In the genomic region with DNA sequence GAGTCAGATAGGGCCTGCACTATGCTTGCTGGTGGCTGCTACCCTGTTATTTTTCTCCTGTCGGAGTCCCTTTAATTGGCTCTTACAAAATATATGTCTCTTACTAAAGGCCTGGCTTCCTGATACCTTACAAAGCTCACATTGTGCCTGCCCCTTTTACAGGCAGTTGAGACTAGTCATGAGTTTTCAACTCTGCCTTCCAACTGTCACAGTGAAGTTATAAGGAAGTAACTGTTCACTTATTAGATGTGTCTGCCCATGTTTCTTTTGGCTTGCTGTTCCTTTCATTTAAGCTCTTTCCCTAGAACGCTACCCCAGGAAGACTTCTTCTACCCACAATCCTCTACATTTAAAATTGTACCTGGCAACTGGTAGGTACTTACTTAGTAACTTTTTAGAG, we compare ENCODE assay signal across 26 mouse cellular contexts. TPM values are rescaled to one million over a fixed set of nuclear protein-coding genes. Genes with fewer than 3 reads are reported as not detected.
DNase-seq lines count a peak whose midpoint lies in the region; ATAC-seq and TF ChIP-seq lines count a peak whose summit lies in the region.
"Had no signal": no experiment of that assay in that cellular context is flagged by ENCODE, and none has a peak within 500 bp of the region (broad histone marks: within the 10 kb centered on the region; RNA-seq: fewer than 3 reads in every experiment).

No protein-coding gene starts in this region.

- WGBS in macrophage (ENCODE audit: missing documents): 25% methylated on average over 2 of the region's 2 CpGs
- WGBS in midbrain, embryonic 13.5 days: 97% methylated on average over 2 of the region's 2 CpGs

- DNase-seq in MEL (ENCODE audit: low read depth, low spot score): peak; percentile 16
- DNase-seq in gonadal fat pad, adult 2 months (ENCODE audit: low read depth): peak; percentile 9
- no peak for DNase-seq in right cerebral cortex, postnatal 14 days
- no peak for DNase-seq in thymus, postnatal 10 days (ENCODE audit: low spot score in 2 of 2)
- DNase-seq: adrenal gland, adult 2 months; adrenal gland, postnatal 14 days; cerebellum, adult 11-12 months; cerebellum, adult 8-10 months; cerebellum, postnatal 10 days; cerebellum, postnatal 36 days; embryo, embryonic 11 days; gastrocnemius, postnatal 25 days; heart, adult 11 months had no signal

- H3K36me3 ChIP-seq in MEL (ENCODE audit: control insufficient read depth in 1 of 2, insufficient read depth in 2 of 2, low read length in 2 of 2) (peaks cover 3 to 12% of the 10 kb centered on the region in 2 experiments), macrophage (ENCODE audit: inconsistent target) (peaks cover 20% of the 10 kb centered on the region)
- peaks cover 27% of the 10 kb centered on the region for H3K36me3 ChIP-seq in midbrain, embryonic 13.5 days

- H3K79me2 ChIP-seq in MEL (ENCODE audit: control insufficient read depth, insufficient read depth, low read length, poor library complexity) (peaks cover 31% of the 10 kb centered on the region), macrophage (ENCODE audit: inconsistent target) (peaks cover 76% of the 10 kb centered on the region)

- no peak for TF ChIP-seq RAD21 in MEL (IDR thresholded peaks at IDR 0.05; ENCODE audit: low read depth, low read length)

- H3K4me1 ChIP-seq in MEL (ENCODE audit: control insufficient read depth in 1 of 2, insufficient read depth in 2 of 2, low read length in 2 of 2): peaks cover 0 to 10% of the 10 kb centered on the region in 2 experiments; a peak in 3 of 4 replicates
- peaks cover 13% of the 10 kb centered on the region for H3K4me1 ChIP-seq in midbrain, embryonic 13.5 days (replicated peaks)

- no peak for TF ChIP-seq CTCF in MEL (IDR thresholded peaks at IDR 0.05 in 2 of 3, conservative IDR thresholded peaks at IDR 0.05 in 1 of 3; ENCODE audit: control insufficient read depth in 1 of 3, insufficient read depth in 1 of 3, low read depth in 2 of 3, low read length in 3 of 3, poor library complexity in 1 of 3, severe bottlenecking in 1 of 3)

- H3K4me3 ChIP-seq in MEL (ENCODE audit: control insufficient read depth in 1 of 2, insufficient read depth in 1 of 2, low read depth in 2 of 2, low read length in 2 of 2) (no peak overlapping the region), macrophage (ENCODE audit: inconsistent target) (no peak overlapping the region)
- no peak overlapping the region for H3K4me3 ChIP-seq in midbrain, embryonic 13.5 days (replicated peaks)
- H3K4me3 ChIP-seq: embryonic facial prominence, embryonic 10.5 days; embryonic facial prominence, embryonic 13.5 days; erythroblast, embryonic 14.5 days; forebrain, embryonic 12.5 days; forebrain, embryonic 15.5 days; hindbrain, embryonic 12.5 days had no signal

- H3K4me2 ChIP-seq in midbrain, embryonic 13.5 days (replicated peaks): no peak overlapping the region
- H3K4me2 ChIP-seq: embryonic facial prominence, embryonic 13.5 days; forebrain, embryonic 12.5 days; forebrain, embryonic 15.5 days; heart, embryonic 11.5 days; hindbrain, embryonic 12.5 days had no signal

- TF ChIP-seq POLR2A in MEL (IDR thresholded peaks at IDR 0.05; ENCODE audit: control insufficient read depth in 1 of 2, insufficient read depth in 1 of 2, low read depth in 1 of 2, low read length in 2 of 2, poor library complexity in 1 of 2): no peak

- no peak for ATAC-seq in midbrain, embryonic 13.5 days
- ATAC-seq: forebrain, embryonic 15.5 days; hindbrain, embryonic 16.5 days; Patski had no signal

- TF ChIP-seq EP300 in MEL (IDR thresholded peaks at IDR 0.05; ENCODE audit: low read depth in 1 of 2, low read length in 2 of 2): no peak

- H3K27me3 ChIP-seq in MEL (ENCODE audit: control insufficient read depth in 1 of 2, insufficient read depth in 2 of 2, low read length in 2 of 2): no peaks in the 10 kb centered on the region
- no peaks in the 10 kb centered on the region for H3K27me3 ChIP-seq in midbrain, embryonic 13.5 days
- H3K27me3 ChIP-seq: embryonic facial prominence, embryonic 13.5 days; forebrain, embryonic 12.5 days; forebrain, embryonic 15.5 days; hindbrain, embryonic 12.5 days; Patski had no signal

- H3K9ac ChIP-seq in MEL (ENCODE audit: control insufficient read depth, low read depth, low read length, poor library complexity, severe bottlenecking): no peak overlapping the region
- H3K9ac ChIP-seq in midbrain, embryonic 13.5 days (replicated peaks): no peak overlapping the region
- H3K9ac ChIP-seq: embryonic facial prominence, embryonic 13.5 days; forebrain, embryonic 12.5 days; forebrain, embryonic 15.5 days; hindbrain, embryonic 12.5 days had no signal

- H3K27ac ChIP-seq in MEL (ENCODE audit: control insufficient read depth, low read depth, low read length) (no peak overlapping the region), macrophage (peak overlapping the region; percentile 25)
- H3K27ac ChIP-seq in midbrain, embryonic 13.5 days: no peak overlapping the region
- H3K27ac ChIP-seq: embryonic facial prominence, embryonic 10.5 days; embryonic facial prominence, embryonic 13.5 days; forebrain, embryonic 12.5 days; forebrain, embryonic 15.5 days; hindbrain, embryonic 12.5 days had no signal

- no peaks in the 10 kb centered on the region for H3K9me3 ChIP-seq in MEL (replicated peaks; ENCODE audit: insufficient read depth, low read length)
- H3K9me3 ChIP-seq in midbrain, embryonic 13.5 days: no peaks in the 10 kb centered on the region
- H3K9me3 ChIP-seq: embryonic facial prominence, embryonic 10.5 days; embryonic facial prominence, embryonic 13.5 days; forebrain, embryonic 12.5 days; forebrain, embryonic 15.5 days; hindbrain, embryonic 12.5 days had no signal

TF ChIP-seq in MEL, 35 proteins besides CTCF, POLR2A, EP300 and RAD21 (continues in another document):
- TF ChIP-seq ZC3H11A (IDR thresholded peaks at IDR 0.05; ENCODE audit: low read depth, low read length) (no peak), ZMIZ1 (IDR thresholded peaks at IDR 0.05; ENCODE audit: low read depth, low read length) (no peak), UBTF (IDR thresholded peaks at IDR 0.05; ENCODE audit: borderline replicate concordance, insufficient read depth, low read depth, low read length) (no peak), NRF1 (IDR thresholded peaks at IDR 0.05; ENCODE audit: insufficient read depth, low read depth, low read length, poor library complexity, severe bottlenecking) (no peak), MAX (IDR thresholded peaks at IDR 0.05; ENCODE audit: low read length) (no peak), MXI1 (IDR thresholded peaks at IDR 0.05; ENCODE audit: low read depth, low read length) (no peak), E2F4 (IDR thresholded peaks at IDR 0.05; ENCODE audit: borderline replicate concordance, low read depth, low read length) (no peak), MEF2A (IDR thresholded peaks at IDR 0.05; ENCODE audit: extremely low read depth, insufficient replicate concordance, low read depth, low read length, poor library complexity, severe bottlenecking) (no peak), USF1 (IDR thresholded peaks at IDR 0.05; ENCODE audit: low read depth, low read length) (no peak), POLR2AphosphoS2 (IDR thresholded peaks at IDR 0.05; ENCODE audit: low read length) (no peak), CHD1 (IDR thresholded peaks at IDR 0.05; ENCODE audit: low read depth, low read length) (no peak), HCFC1 (IDR thresholded peaks at IDR 0.05; ENCODE audit: low read depth, low read length) (no peak), TAL1 (IDR thresholded peaks at IDR 0.05; ENCODE audit: low read length) (no peak), TBP (IDR thresholded peaks at IDR 0.05; ENCODE audit: low read depth, low read length) (no peak), POLR2AphosphoS5 (IDR thresholded peaks at IDR 0.05; ENCODE audit: borderline replicate concordance, low read depth, low read length) (no peak), ZKSCAN1 (IDR thresholded peaks at IDR 0.05; ENCODE audit: low read depth, low read length) (no peak)

RNA-seq across cellular contexts. Expression of a gene that starts 4.8 kb away (rescaled TPM):
- total RNA-seq in MEL (2012; rRNA removed): 31.0 and 34.1 TPM in 2 replicates
- polyA plus RNA-seq in MEL (2012; ENCODE audit: insufficient read depth in 1 of 2, insufficient read length in 2 of 2, low read depth in 1 of 2, low replicate concordance in 2 of 2, missing spikeins in 1 of 2) (10 to 100 TPM in 1 of 2 experiments, not detected in 1; 40.5 TPM), macrophage (2018) (25.1 to 40.5 TPM (median 29.3 TPM) in 3 replicates)
- 38.2 and 42.4 TPM in 2 replicates for polyA plus RNA-seq in gonadal fat pad, adult 2 months (2012; rRNA removed)
- 100 to 1,000 TPM in 24 of 26 experiments, 10 to 100 TPM in 2; 92.3 to 311 (median 134) TPM for total RNA-seq in macrophage (2018; cell fraction: chromatin; rRNA removed)
- 10 to 100 TPM; 29.0 to 47.5 (median 32.7) TPM for total RNA-seq in macrophage (2018; cell fraction: cytosol; rRNA removed)
- total RNA-seq in macrophage (2018; cell fraction: nucleus; rRNA removed): 100 to 1,000 TPM in 7 of 26 experiments, 10 to 100 TPM in 19; 51.1 to 167 (median 78.9) TPM
- 74.5 and 75.3 TPM in 2 replicates for polyA plus RNA-seq in midbrain, embryonic 13.5 days (2015; fragmentation: Nextera tagmentation; extraction: Ambion mirVana)

RNA-seq across cellular contexts. Expression of a gene that starts 37.9 kb away (rescaled TPM):
- total RNA-seq in MEL (2012; rRNA removed): 15.8 and 18.3 TPM in 2 replicates
- polyA plus RNA-seq in MEL (2012; ENCODE audit: insufficient read depth in 1 of 2, insufficient read length in 2 of 2, low read depth in 1 of 2, low replicate concordance in 2 of 2, missing spikeins in 1 of 2) (10 to 100 TPM in 1 of 2 experiments, not detected in 1; 21.9 TPM), macrophage (2018) (5.6 to 12.2 TPM (median 9.6 TPM) in 3 replicates)
- polyA plus RNA-seq in gonadal fat pad, adult 2 months (2012; rRNA removed): 45.4 and 47.2 TPM in 2 replicates
- total RNA-seq in macrophage (2018; cell fraction: chromatin; rRNA removed): 10 to 100 TPM in 11 of 26 experiments, 1 to 10 TPM in 15; 1.7 to 16.2 (median 8.2) TPM
- 10 to 100 TPM in 14 of 26 experiments, 1 to 10 TPM in 12; 4.2 to 15.1 (median 10.6) TPM for total RNA-seq in macrophage (2018; cell fraction: cytosol; rRNA removed)
- 10 to 100 TPM in 9 of 26 experiments, 1 to 10 TPM in 17; 2.4 to 24.8 (median 6.7) TPM for total RNA-seq in macrophage (2018; cell fraction: nucleus; rRNA removed)
- 22.9 and 23.1 TPM in 2 replicates for polyA plus RNA-seq in midbrain, embryonic 13.5 days (2015; fragmentation: Nextera tagmentation; extraction: Ambion mirVana)

RNA-seq across cellular contexts. Expression of a gene that starts 38.0 kb away (rescaled TPM):
- not detected in 2 replicates for total RNA-seq in MEL (2012; rRNA removed)
- polyA plus RNA-seq in MEL (2012; ENCODE audit: insufficient read depth in 1 of 2, insufficient read length in 2 of 2, low read depth in 1 of 2, low replicate concordance in 2 of 2, missing spikeins in 1 of 2) (under 1 TPM in 1 of 2 experiments, not detected in 1; 0.01 TPM), macrophage (2018) (0.05 to 0.09 TPM (median 0.06 TPM) in 3 replicates)
- 2.0 and 3.8 TPM in 2 replicates for polyA plus RNA-seq in gonadal fat pad, adult 2 months (2012; rRNA removed)
- 1 to 10 TPM in 15 of 26 experiments, under 1 TPM in 11; 0.25 to 7.3 (median 1.7) TPM for total RNA-seq in macrophage (2018; cell fraction: chromatin; rRNA removed)
- total RNA-seq in macrophage (2018; cell fraction: cytosol; rRNA removed): 1 to 10 TPM in 4 of 26 experiments, under 1 TPM in 22; 0.03 to 1.3 (median 0.32) TPM
- 1 to 10 TPM in 13 of 26 experiments, under 1 TPM in 13; 0.27 to 4.3 (median 0.97) TPM for total RNA-seq in macrophage (2018; cell fraction: nucleus; rRNA removed)
- polyA plus RNA-seq in midbrain, embryonic 13.5 days (2015; fragmentation: Nextera tagmentation; extraction: Ambion mirVana): 0.28 and 0.44 TPM in 2 replicates
- total RNA-seq: gastrocnemius, adult 8-10 months; gastrocnemius, postnatal 25 days; heart, postnatal 25 days had no signal
- polyA plus RNA-seq: erythroblast, embryonic 14.5 days had no signal

Comparison
In these comparisons a context has a peak if more than half of its experiments do, and no peak if none do; other contexts are left out.
1. DNase-seq: peak in MEL (single experiment) and gonadal fat pad, adult 2 months (single experiment); none in right cerebral cortex, postnatal 14 days (single experiment) and thymus, postnatal 10 days (0 of 2).